Mouse (Mus musculus) megakaryocyte, adult 5-6 weeks (primary cell): Measurements from ENCODE around the gene Rdh12. TPM values are rescaled to one million over a fixed set of nuclear protein-coding genes. Genes with fewer than 3 reads are reported as not detected.

Experiments used
- ATAC-seq: 2 replicates; pipeline ENCODE4 v1.8.0; 2016; ENCODE audit warnings: mild to moderate bottlenecking, inconsistent platforms; ENCODE audit not compliant: poor library complexity, severe bottlenecking
- total RNA-seq, 2 experiments: library from RNA; stranded (forward) in 1 of 2; stranded (reverse) in 1 of 2; fragments of 153-499, 151-499 nt in 1 of 2; fragments of 221-1000, 200-1000 nt in 1 of 2; gene quantifications; 2 replicates each; pipeline versions ENCODE4 v1.2.3 to v1.2.4; 2015 to 2017

The Rdh12 gene
- total RNA-seq, 2 experiments from 2014 or later = 15.5 to 21.4 TPM

DNA sequence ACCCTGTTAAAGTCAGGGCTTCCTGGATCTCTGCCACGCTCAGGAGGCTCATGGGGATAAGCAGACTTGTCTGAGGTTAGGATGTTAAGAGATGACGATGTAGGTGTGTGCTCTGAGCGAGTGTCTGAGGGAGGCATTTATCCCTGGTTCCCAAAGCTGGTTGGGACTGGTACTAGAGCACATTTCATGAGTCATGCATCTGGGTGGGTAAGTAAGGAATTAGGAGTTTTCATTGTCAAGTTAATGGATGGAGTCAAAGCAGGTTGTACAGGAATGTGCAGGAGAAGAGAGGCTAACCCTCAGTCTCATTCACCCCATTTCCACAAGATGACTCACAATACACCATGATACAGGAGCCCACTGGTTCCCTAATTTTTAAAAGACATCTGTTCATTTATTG lies 39.4 kb downstream of the Rdh12 start:
- ATAC-seq = no peak

DNA sequence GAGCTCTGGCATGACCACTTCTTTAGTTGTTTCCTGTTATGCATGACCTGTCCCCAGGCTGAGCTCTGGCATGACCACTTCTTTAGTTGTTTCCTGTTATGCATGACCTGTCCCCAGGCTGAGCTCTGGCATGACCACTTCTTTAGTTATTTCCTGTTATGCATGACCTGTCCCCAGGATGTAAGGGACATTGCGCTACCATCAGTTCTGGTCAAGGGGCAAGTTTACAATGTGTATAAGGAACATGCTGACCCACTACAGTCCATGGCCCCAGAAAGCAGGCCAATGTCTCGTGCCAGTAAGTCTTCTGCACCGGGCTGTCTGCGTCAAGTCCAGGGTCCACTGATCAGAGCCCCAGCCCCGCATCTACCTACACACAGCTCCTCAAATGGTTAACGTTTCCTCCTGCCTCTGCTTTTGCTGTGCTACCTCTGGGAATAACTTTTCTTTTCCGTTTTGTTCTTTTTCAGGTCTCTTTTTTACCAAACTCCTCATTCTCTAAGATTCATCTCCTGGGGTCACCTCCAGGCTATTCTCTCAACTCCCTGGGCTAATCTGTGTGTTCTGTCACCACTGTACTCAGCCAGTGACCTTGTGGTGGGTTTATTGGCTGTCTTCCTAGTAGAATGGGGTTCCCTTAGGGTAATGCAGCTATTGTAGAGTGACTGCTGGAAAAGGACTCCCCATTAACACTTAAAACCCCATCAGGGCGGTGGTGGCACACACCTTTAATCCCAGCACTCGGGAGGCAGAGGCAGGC lies 44.8 kb downstream of the Rdh12 start:
- peak; percentile 88 for ATAC-seq

GRCm38 (mm10) chr12:79254975-79255374 lies 46.3 kb downstream of the Rdh12 start:
- peak; percentile 85 for ATAC-seq

- ATAC-seq = no peak
Observed at GRCm38 (mm10) chr12:79260154-79260553, 51.4 kb downstream of the Rdh12 start.

GRCm38 (mm10) chr12:79261035-79261434 lies 52.3 kb downstream of the Rdh12 start:
- 0 out of 2 replicates have a peak, but pooled peaks have one; percentile 56 for ATAC-seq

Other genes starting within 250 kb of the Rdh12 start
- gene Tmem229b, start 201.3 kb upstream of the Rdh12 start, total RNA-seq (2015) = 49.1 and 55.5 TPM in 2 replicates
- 67.2 and 70.6 TPM in 2 replicates for gene Tmem229b, start 201.3 kb upstream of the Rdh12 start, total RNA-seq (2017)
- 0.76 and 0.96 TPM in 2 replicates for gene Plekhh1, start 179.8 kb upstream of the Rdh12 start, total RNA-seq (2015)
- gene Plekhh1, start 179.8 kb upstream of the Rdh12 start, total RNA-seq (2017) = 0.37 and 0.98 TPM in 2 replicates
- 17.5 and 18.2 TPM in 2 replicates for gene Pigh, start 119.3 kb upstream of the Rdh12 start, total RNA-seq (2015)
- gene Pigh, start 119.3 kb upstream of the Rdh12 start, total RNA-seq (2017) = 17.0 and 18.5 TPM in 2 replicates
- gene Arg2, start 78.1 kb upstream of the Rdh12 start, total RNA-seq (2015) = 11.9 and 15.8 TPM in 2 replicates
- gene Arg2, start 78.1 kb upstream of the Rdh12 start, total RNA-seq (2017) = 5.3 and 6.8 TPM in 2 replicates
- gene Vti1b, start 36.2 kb upstream of the Rdh12 start, total RNA-seq (2015) = 17.5 and 17.7 TPM in 2 replicates
- gene Vti1b, start 36.2 kb upstream of the Rdh12 start, total RNA-seq (2017) = 192 and 195 TPM in 2 replicates
- 10.1 and 12.7 TPM in 2 replicates for gene Rdh11, start 16.6 kb upstream of the Rdh12 start, total RNA-seq (2015)
- gene Rdh11, start 16.6 kb upstream of the Rdh12 start, total RNA-seq (2017) = 12.5 and 13.1 TPM in 2 replicates
- gene Zfyve26, start 87.4 kb downstream of the Rdh12 start, total RNA-seq (2015) = 27.2 and 41.6 TPM in 2 replicates
- 19.7 and 29.1 TPM in 2 replicates for gene Zfyve26, start 87.4 kb downstream of the Rdh12 start, total RNA-seq (2017)
- gene Rad51b, start 88.4 kb downstream of the Rdh12 start, total RNA-seq (2015) = 3.2 and 5.9 TPM in 2 replicates
- gene Rad51b, start 88.4 kb downstream of the Rdh12 start, total RNA-seq (2017) = 7.1 TPM in 2 replicates